Mouse (Mus musculus): Measurements from ENCODE around the gene Zfp629. TPM values are rescaled to one million over a fixed set of nuclear protein-coding genes. Genes with fewer than 3 reads are reported as not detected.
A peak's percentile ranks its signal among the peaks of the same experiment; 100 is the strongest.

Gene Zfp629
- total RNA-seq, 2 experiments from 2014 or later: 22.2 to 25.5 TPM

DNA sequence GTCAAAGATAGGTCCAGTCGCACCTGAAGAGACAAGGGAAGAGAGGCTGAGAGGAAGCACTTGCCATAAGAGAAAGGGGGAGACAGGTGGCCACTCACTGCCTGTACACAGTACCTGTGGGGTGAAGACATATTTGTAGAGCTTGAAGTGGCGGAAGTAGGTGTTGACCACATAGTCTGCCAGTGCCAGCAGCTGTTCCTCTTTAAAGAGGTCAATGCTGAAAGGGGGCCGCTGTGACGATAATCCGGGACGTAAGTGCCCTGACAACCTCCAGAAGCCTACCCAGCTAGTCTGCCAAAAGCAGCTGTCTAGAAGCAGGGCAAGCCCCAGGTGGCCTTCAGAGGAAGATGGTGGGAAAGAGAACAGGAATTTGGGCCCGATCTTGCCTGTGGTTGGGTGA, 30.6 kb downstream of the Zfp629 start:
- no peak for DNase-seq (ENCODE audit: low spot score)
- intact Hi-C loops (cut with DNase I): loop anchor here (5.0 kb wide), 2 partner anchors 73 to 132 kb away; partner anchors contain the start of gene Srcap

DNA sequence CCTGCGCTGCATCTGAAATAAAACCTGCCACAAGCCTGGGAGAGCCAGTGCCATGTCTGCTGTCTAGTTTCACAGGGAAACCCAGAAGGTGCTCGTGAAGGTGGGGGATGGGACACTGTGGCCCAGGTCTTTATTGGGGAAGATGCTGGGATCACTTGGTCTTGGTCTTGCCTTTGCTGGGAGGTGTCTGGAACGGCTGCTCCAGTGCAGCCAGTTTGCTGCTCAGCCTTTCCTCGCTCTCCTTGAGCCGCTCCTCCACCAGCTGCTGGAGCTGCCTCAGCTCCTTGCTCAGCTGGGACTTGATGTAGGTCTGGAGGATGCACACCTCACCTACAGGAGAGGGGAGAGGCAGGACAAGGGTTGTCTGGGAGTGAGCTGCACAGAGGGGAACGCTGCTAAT, 32.3 kb downstream of the Zfp629 start:
- intact Hi-C loops (cut with DNase I): no loop called here
- no peak for DNase-seq (ENCODE audit: low spot score)

DNA sequence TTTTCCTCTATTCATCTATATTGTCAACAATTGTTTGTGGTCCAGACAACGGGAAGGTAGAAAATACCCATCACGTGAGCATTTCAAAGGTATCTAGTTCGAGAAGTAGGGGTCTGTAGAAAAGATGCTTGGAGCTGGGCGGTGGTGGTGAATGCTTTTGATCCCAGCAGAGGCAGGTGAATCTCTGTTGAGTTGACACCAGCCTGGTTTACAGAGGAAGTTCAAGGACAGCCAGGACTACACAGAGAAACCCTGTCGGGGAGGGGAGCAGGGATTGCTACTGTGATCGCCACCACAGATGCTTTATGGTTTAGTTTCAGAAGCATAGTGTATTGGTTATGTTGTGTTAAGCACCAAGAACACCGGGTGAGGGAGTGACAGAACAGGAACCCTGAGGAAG, 41.5 kb downstream of the Zfp629 start:
- no peak for DNase-seq (ENCODE audit: low spot score)
- intact Hi-C loops (cut with DNase I): no loop called here

DNA sequence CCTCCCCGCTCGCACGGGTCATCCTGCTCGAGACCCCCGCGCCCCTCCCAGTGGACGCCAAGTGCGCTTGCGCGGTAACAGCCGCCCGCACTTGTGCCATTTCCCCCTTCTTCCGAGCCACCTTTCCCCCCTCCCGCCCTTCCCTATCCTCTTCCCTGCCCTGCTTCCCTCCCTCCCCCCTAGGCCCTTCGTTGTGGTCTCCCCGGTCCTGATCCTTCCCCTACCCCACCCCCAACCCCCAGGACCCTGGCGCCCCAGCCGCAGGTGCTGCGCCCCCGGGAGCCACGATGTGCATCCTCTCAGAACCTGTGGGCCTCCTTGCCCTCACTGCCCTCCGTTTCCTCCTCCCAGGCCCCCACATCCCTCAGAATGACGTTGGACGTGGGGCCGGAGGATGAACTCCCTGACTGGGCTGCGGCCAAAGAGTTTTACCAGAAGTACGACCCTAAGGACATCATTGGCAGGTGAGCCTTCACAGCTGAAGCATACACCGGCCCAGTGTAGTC, 42.0 kb downstream of the Zfp629 start:
- intact Hi-C loops (cut with DNase I): no loop called here
- no peak for DNase-seq (ENCODE audit: low spot score)

DNA sequence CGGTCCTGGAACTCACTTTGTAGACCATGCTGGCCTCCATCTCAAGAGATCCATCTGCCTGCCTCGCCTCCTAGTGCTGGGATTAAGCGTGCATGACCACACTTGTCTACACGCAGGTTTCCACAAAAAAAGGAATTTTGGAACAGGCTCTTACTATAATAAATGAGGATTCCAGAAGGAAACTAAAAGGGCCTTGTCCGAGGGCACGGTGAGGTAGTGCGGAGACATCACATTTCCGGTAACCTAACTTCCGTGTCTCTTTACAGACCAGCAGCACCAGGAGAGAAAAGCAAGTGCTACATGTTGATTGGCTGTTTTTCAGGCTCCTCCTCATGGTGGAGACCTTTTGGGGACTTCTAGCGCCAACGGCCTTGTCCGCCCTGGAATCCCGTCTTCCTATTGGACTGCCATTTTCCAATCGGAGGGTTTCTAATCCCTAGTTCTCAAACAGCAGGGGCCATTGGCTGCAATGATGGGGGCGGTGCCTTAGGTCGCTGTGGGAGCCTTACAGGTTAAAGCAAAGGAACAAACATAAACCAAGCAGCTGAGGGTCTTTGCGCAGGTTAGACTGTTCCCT, 42.6 kb downstream of the Zfp629 start, which contains the start of gene Phkg2:
Phkg2 (plus strand) TSS at position 446 of the 577 bp plus-strand sequence.
- intact Hi-C loops (cut with DNase I): no loop called here
- DNase-seq (ENCODE audit: low spot score): peak; percentile 90

DNA sequence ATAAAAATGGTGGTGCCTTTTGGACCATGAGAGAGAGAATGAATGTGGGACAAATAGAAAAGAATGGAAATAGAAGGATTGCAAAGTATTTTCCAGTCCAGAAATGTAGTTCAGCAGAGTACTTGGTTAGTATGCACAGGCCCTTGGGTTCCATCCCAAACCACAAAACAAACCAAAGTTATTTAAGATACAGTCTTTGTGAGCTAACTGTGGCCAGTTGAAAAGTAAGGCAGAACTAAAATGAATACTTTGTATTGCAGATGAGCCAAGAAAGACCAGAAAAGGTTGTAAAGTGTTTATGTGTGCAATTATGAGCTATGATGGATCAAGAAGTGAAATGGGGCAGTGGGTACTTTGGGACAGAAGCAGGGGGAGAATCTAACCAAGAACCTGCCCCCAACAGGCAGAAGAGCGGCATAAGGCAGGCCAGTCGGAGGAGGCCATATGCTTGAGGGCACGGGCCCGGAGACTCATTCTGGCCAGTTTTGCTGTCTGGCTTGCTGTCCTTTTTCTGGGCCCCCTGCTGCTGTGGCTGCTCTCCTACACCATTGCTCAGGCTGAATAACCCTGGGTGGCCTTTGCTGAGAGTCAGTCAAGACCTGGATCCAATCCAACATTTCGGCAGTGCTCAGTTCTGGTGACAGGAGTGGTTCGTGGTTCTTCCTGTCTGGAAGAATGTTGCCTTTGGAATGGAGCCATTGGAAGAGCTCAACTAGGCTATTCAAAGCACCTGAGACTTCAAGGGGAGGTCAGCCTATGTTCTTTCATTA, 51.0 kb downstream of the Zfp629 start:
- DNase-seq (ENCODE audit: low spot score): no peak
- intact Hi-C loops (cut with DNase I): no loop called here

DNA sequence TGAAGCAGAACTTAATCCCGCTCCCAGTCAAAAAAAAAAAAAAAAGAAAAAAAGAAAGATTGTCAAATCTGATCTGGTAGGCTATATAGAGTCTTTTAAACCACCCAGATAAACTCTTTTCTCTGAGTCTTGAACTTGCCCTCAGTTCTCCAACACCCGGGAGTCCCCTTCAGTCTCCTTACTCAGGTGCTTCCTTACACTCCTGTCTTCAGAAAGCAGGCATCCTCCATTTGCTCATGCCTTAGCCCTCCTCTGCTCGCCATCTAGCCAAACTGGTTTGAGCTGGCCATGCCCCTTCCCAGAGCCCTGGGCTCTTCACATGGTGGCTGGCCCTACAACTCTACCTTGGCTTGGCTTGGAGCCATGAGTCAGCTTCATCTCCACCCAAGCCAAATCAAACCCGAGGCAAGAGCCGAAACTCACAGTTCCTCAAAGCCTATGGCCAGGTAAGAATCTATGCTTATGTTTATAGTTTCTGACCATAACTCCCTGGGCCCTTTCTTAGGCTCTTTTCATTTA, 54.2 kb downstream of the Zfp629 start, which contains the start of gene Tmem265:
Tmem265 (plus strand) TSS at position 51 of the 519 bp plus-strand sequence.
- DNase-seq (ENCODE audit: low spot score): no peak
- intact Hi-C loops (cut with DNase I): no loop called here

DNA sequence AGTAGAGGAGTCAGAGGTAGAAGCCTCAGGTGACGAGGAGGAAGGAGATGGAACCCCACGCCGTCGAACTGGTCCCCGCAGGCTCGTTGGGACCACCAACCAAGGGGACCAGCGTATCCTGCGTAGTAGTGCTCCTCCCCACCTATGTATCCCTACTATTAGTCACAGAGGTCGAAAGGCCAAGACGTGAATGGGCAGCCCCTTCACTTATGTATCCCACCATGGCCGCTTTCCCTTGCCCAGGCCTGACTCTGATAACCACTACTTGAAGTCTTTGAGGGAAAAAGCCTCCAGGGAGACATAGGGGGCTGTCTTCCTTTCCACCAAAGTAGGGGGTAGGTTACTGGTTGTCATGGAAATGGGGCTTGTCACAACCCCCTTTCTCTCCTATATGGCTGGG, 55.0 kb downstream of the Zfp629 start:
- no peak for DNase-seq (ENCODE audit: low spot score)
- intact Hi-C loops (cut with DNase I): no loop called here

Other genes with a start within 250 kb of the Zfp629 start
- gene Zfp747, start 239.7 kb downstream of the Zfp629 start, total RNA-seq (2021): 1 to 10 TPM; 3.4 to 4.7 TPM
- gene 9130019O22Rik, start 228.6 kb downstream of the Zfp629 start, total RNA-seq (2021): 1 to 10 TPM; 2.2 to 2.3 TPM
- 1 to 10 TPM; 4.4 to 5.3 TPM for gene E430018J23Rik, start 222.2 kb downstream of the Zfp629 start, total RNA-seq (2021)
- 1 to 10 TPM; 2.7 to 2.8 TPM for gene Zfp764, start 209.0 kb downstream of the Zfp629 start, total RNA-seq (2021)
- gene Zfp688, start 193.7 kb downstream of the Zfp629 start, total RNA-seq (2021): 1 to 10 TPM; 2.8 TPM
- 1 to 10 TPM; 1.7 to 1.9 TPM for gene Zfp689, start 166.6 kb downstream of the Zfp629 start, total RNA-seq (2021)
- gene Prr14, start 156.2 kb downstream of the Zfp629 start, total RNA-seq (2021): 10 to 100 TPM; 26.0 to 26.3 TPM
- gene Fbrs, start 136.6 kb downstream of the Zfp629 start, total RNA-seq (2021): 10 to 100 TPM; 32.9 to 34.0 TPM
- gene Srcap, start 103.8 kb downstream of the Zfp629 start, total RNA-seq (2021): 10 to 100 TPM; 54.4 to 58.7 TPM
- gene Gm42715, start 96.2 kb downstream of the Zfp629 start, total RNA-seq (2021): 10 to 100 TPM in 1 of 2 experiments, 1 to 10 TPM in 1; 10.0 to 10.1 TPM
- not detected for gene Tmem265, start 54.4 kb downstream of the Zfp629 start, total RNA-seq (2021)
- gene Phkg2, start 42.5 kb downstream of the Zfp629 start, total RNA-seq (2021): 10 to 100 TPM; 15.6 to 18.9 TPM
- gene Ccdc189, start 27.2 kb downstream of the Zfp629 start, total RNA-seq (2021): 10 to 100 TPM; 11.3 to 11.4 TPM
- gene Rnf40, start 27.0 kb downstream of the Zfp629 start, total RNA-seq (2021): 10 to 100 TPM; 37.8 to 44.8 TPM
- gene Bcl7c, start 93.1 kb upstream of the Zfp629 start, total RNA-seq (2021): 10 to 100 TPM; 36.6 to 41.5 TPM
- 1 to 10 TPM; 7.1 to 9.3 TPM for gene Ctf1, start 96.9 kb upstream of the Zfp629 start, total RNA-seq (2021)
- gene Ctf2, start 116.4 kb upstream of the Zfp629 start, total RNA-seq (2021): not detected
- gene Fbxl19, start 128.7 kb upstream of the Zfp629 start, total RNA-seq (2021): 1 to 10 TPM; 3.0 to 4.2 TPM
- 10 to 100 TPM; 16.5 to 19.4 TPM for gene Orai3, start 154.0 kb upstream of the Zfp629 start, total RNA-seq (2021)
- gene Setd1a, start 160.9 kb upstream of the Zfp629 start, total RNA-seq (2021): 10 to 100 TPM; 18.8 to 21.1 TPM
- 1 to 10 TPM; 2.0 to 3.6 TPM for gene Gm49388, start 169.8 kb upstream of the Zfp629 start, total RNA-seq (2021)
- 10 to 100 TPM; 15.4 to 16.0 TPM for gene Hsd3b7, start 184.8 kb upstream of the Zfp629 start, total RNA-seq (2021)
- 10 to 100 TPM; 61.4 to 68.7 TPM for gene Stx4a, start 208.5 kb upstream of the Zfp629 start, total RNA-seq (2021)
- gene Stx1b, start 208.8 kb upstream of the Zfp629 start, total RNA-seq (2021): under 1 TPM; 0.39 to 0.42 TPM

Measured in heart, postnatal 25 days (tissue).